In the genomic region with DNA sequence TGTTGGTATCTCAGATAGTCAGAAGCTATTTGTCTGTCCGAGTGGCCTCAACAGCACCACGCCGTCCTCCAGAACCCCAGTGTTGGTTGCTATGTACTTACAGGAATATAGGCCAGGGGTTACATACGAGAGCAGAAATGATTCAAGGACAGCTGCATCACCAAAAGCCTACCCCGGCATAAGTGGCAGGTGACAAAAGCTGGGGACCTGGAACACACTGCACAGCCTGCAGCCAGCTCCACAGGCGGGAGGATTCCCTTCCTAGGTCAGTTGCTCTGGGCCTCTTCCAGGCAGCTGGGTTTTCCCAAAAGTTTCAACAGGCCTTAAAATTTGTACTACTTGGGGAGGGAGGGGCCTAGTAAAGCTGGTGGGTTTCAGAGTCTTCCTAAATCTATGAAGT, we compare ENCODE assay signal across 16 mouse cellular contexts. TPM values are rescaled to one million over a fixed set of nuclear protein-coding genes. Genes with fewer than 3 reads are reported as not detected.
A peak's percentile ranks its signal among the peaks of the same experiment; 100 is the strongest.
DNase-seq lines count a peak whose midpoint lies in the region; ATAC-seq lines count a peak whose summit lies in the region.
"Had no signal": no experiment of that assay in that cellular context is flagged by ENCODE, and none has a peak within 500 bp of the region (broad histone marks: within the 10 kb centered on the region; RNA-seq: fewer than 3 reads in every experiment).

No protein-coding gene starts in this region.

- H3K4me2 ChIP-seq in midbrain, embryonic 12.5 days (replicated peaks) = no peak overlapping the region
- H3K4me2 ChIP-seq in midbrain, embryonic 16.5 days (ENCODE audit: low read length) = no peak overlapping the region
- no peak overlapping the region for H3K4me2 ChIP-seq in heart, embryonic 16.5 days (ENCODE audit: low read depth, low read length)
- no peak overlapping the region for H3K4me2 ChIP-seq in intestine, embryonic 15.5 days (replicated peaks)
- H3K4me2 ChIP-seq in neural tube, embryonic 15.5 days = no peak overlapping the region
- H3K4me2 ChIP-seq: limb, embryonic 12.5 days; midbrain, embryonic 13.5 days had no signal

- DNase-seq in gastrocnemius, postnatal 14 days = peak; percentile 38
- DNase-seq in gastrocnemius, postnatal 25 days = no peak
- DNase-seq: adrenal gland, postnatal 10 days; cerebellum, postnatal 14 days; kidney, postnatal 14 days; layer of hippocampus, postnatal 36 days; thymus, postnatal 4 days had no signal

- no peaks in the 10 kb centered on the region for H3K9me3 ChIP-seq in midbrain, embryonic 12.5 days
- H3K9me3 ChIP-seq in midbrain, embryonic 16.5 days (replicated peaks; ENCODE audit: control insufficient read depth, low read length, poor library complexity, severe bottlenecking) = no peaks in the 10 kb centered on the region
- H3K9me3 ChIP-seq in heart, embryonic 16.5 days (replicated peaks; ENCODE audit: control insufficient read depth, low read length) = no peaks in the 10 kb centered on the region
- no peaks in the 10 kb centered on the region for H3K9me3 ChIP-seq in intestine, embryonic 15.5 days
- no peaks in the 10 kb centered on the region for H3K9me3 ChIP-seq in neural tube, embryonic 15.5 days (replicated peaks)
- H3K9me3 ChIP-seq: embryonic facial prominence, embryonic 10.5 days; limb, embryonic 12.5 days; midbrain, embryonic 13.5 days had no signal

- 92% methylated on average over 6 of the region's 6 CpGs for WGBS in midbrain, embryonic 12.5 days
- WGBS in midbrain, embryonic 16.5 days = 90% methylated on average over 6 of the region's 6 CpGs
- WGBS in heart, embryonic 16.5 days = 54% methylated on average over 6 of the region's 6 CpGs
- WGBS in intestine, embryonic 15.5 days = 81% methylated on average over 6 of the region's 6 CpGs
- 97% methylated on average over 6 of the region's 6 CpGs for WGBS in neural tube, embryonic 15.5 days

- intact Hi-C loops in gastrocnemius, postnatal 14 days (cut with DNase I; ENCODE audit: low total_unique reads) = no loop called here

- H3K4me1 ChIP-seq in midbrain, embryonic 12.5 days = peaks cover 31% of the 10 kb centered on the region
- peaks cover 18% of the 10 kb centered on the region for H3K4me1 ChIP-seq in midbrain, embryonic 16.5 days (ENCODE audit: control insufficient read depth, insufficient read depth, low read length)
- H3K4me1 ChIP-seq in heart, embryonic 16.5 days (ENCODE audit: control insufficient read depth, insufficient read depth, low read length) = peaks cover 73% of the 10 kb centered on the region
- peaks cover 13% of the 10 kb centered on the region for H3K4me1 ChIP-seq in intestine, embryonic 15.5 days (replicated peaks)
- peaks cover 46% of the 10 kb centered on the region for H3K4me1 ChIP-seq in neural tube, embryonic 15.5 days

- peaks cover 34% of the 10 kb centered on the region for H3K36me3 ChIP-seq in midbrain, embryonic 12.5 days
- no peaks in the 10 kb centered on the region for H3K36me3 ChIP-seq in midbrain, embryonic 16.5 days (ENCODE audit: control insufficient read depth, insufficient read depth, low read length)
- H3K36me3 ChIP-seq in heart, embryonic 16.5 days (ENCODE audit: control insufficient read depth, insufficient read depth) = no peaks in the 10 kb centered on the region; the same call in 1 of the 2 replicates
- H3K36me3 ChIP-seq in intestine, embryonic 15.5 days = no peaks in the 10 kb centered on the region
- H3K36me3 ChIP-seq in neural tube, embryonic 15.5 days = peaks cover 7% of the 10 kb centered on the region; the same call in 1 of the 2 replicates

- H3K4me3 ChIP-seq in midbrain, embryonic 12.5 days = no peak overlapping the region
- H3K4me3 ChIP-seq in midbrain, embryonic 16.5 days (ENCODE audit: low read depth, low read length) = no peak overlapping the region
- H3K4me3 ChIP-seq in heart, embryonic 16.5 days (ENCODE audit: low read length) = no peak overlapping the region
- no peak overlapping the region for H3K4me3 ChIP-seq in intestine, embryonic 15.5 days (replicated peaks)
- H3K4me3 ChIP-seq in neural tube, embryonic 15.5 days (replicated peaks) = no peak overlapping the region
- H3K4me3 ChIP-seq: embryonic facial prominence, embryonic 10.5 days; limb, embryonic 12.5 days; midbrain, embryonic 13.5 days had no signal

- H3K27me3 ChIP-seq in midbrain, embryonic 12.5 days = no peaks in the 10 kb centered on the region
- H3K27me3 ChIP-seq in midbrain, embryonic 16.5 days (ENCODE audit: control insufficient read depth, insufficient read depth, low read depth, low read length) = no peaks in the 10 kb centered on the region
- H3K27me3 ChIP-seq in heart, embryonic 16.5 days (ENCODE audit: control insufficient read depth, insufficient read depth, low read length) = no peaks in the 10 kb centered on the region
- H3K27me3 ChIP-seq in intestine, embryonic 15.5 days (replicated peaks) = no peaks in the 10 kb centered on the region
- H3K27me3 ChIP-seq in neural tube, embryonic 15.5 days (replicated peaks) = no peaks in the 10 kb centered on the region
- H3K27me3 ChIP-seq: limb, embryonic 12.5 days; midbrain, embryonic 13.5 days had no signal

- no peak for ATAC-seq in midbrain, embryonic 12.5 days (ENCODE audit: low FRiP score, low read depth)
- no peak for ATAC-seq in midbrain, embryonic 16.5 days
- ATAC-seq in heart, embryonic 16.5 days (replicated peaks; ENCODE audit: extremely low read depth, insufficient read depth, low FRiP score) = no peak
- no peak for ATAC-seq in intestine, embryonic 15.5 days
- ATAC-seq in neural tube, embryonic 15.5 days (ENCODE audit: low FRiP score) = no peak
- ATAC-seq: intestine, embryonic 16.5 days; midbrain, embryonic 13.5 days had no signal

- 0 out of 2 replicates have a peak overlapping the region, but pooled peaks have one; percentile 0 for H3K9ac ChIP-seq in midbrain, embryonic 12.5 days (replicated peaks)
- H3K9ac ChIP-seq in midbrain, embryonic 16.5 days (ENCODE audit: low read depth, low read length) = no peak overlapping the region
- H3K9ac ChIP-seq in heart, embryonic 16.5 days (ENCODE audit: low read length) = 0 out of 2 replicates have a peak overlapping the region, but pooled peaks have one; percentile 2
- no peak overlapping the region for H3K9ac ChIP-seq in intestine, embryonic 15.5 days
- H3K9ac ChIP-seq in neural tube, embryonic 15.5 days (replicated peaks) = no peak overlapping the region
- H3K9ac ChIP-seq: limb, embryonic 12.5 days; midbrain, embryonic 13.5 days had no signal

- H3K27ac ChIP-seq in midbrain, embryonic 12.5 days (replicated peaks) = no peak overlapping the region
- no peak overlapping the region for H3K27ac ChIP-seq in midbrain, embryonic 16.5 days (ENCODE audit: low read length)
- H3K27ac ChIP-seq in heart, embryonic 16.5 days (ENCODE audit: low read length) = peak overlapping the region; percentile 47
- no peak overlapping the region for H3K27ac ChIP-seq in intestine, embryonic 15.5 days
- no peak overlapping the region for H3K27ac ChIP-seq in neural tube, embryonic 15.5 days (replicated peaks)
- H3K27ac ChIP-seq: embryonic facial prominence, embryonic 10.5 days; limb, embryonic 12.5 days; midbrain, embryonic 13.5 days had no signal

RNA-seq across cellular contexts. Expression of gene Get4, which starts 3.7 kb away (rescaled TPM):
- 10 to 100 TPM; 36.2 to 39.8 TPM for total RNA-seq in gastrocnemius, postnatal 14 days (2021)
- total RNA-seq in gastrocnemius, postnatal 25 days (2021) = 10 to 100 TPM; 28.7 to 30.3 TPM
- 130 and 132 TPM in 2 replicates for polyA plus RNA-seq in midbrain, embryonic 12.5 days (2016; fragmentation: Nextera tagmentation; extraction: Ambion mirVana)
- 115 and 122 TPM in 2 replicates for polyA plus RNA-seq in midbrain, embryonic 16.5 days (2015; fragmentation: Nextera tagmentation; extraction: Ambion mirVana)
- polyA plus RNA-seq in heart, embryonic 16.5 days (2015; fragmentation: Nextera tagmentation; extraction: Ambion mirVana) = 141 and 145 TPM in 2 replicates
- polyA plus RNA-seq in intestine, embryonic 15.5 days (2015; fragmentation: Nextera tagmentation; extraction: Ambion mirVana) = 147 and 148 TPM in 2 replicates
- 119 and 126 TPM in 2 replicates for polyA plus RNA-seq in neural tube, embryonic 15.5 days (2015; fragmentation: Nextera tagmentation; extraction: Ambion mirVana)

RNA-seq across cellular contexts. Expression of gene Sun1, which starts 55.3 kb away (rescaled TPM):
- 10 to 100 TPM; 31.0 to 33.2 TPM for total RNA-seq in gastrocnemius, postnatal 14 days (2021)
- total RNA-seq in gastrocnemius, postnatal 25 days (2021) = 10 to 100 TPM; 33.2 to 35.6 TPM
- 48.1 and 53.1 TPM in 2 replicates for polyA plus RNA-seq in midbrain, embryonic 12.5 days (2016; fragmentation: Nextera tagmentation; extraction: Ambion mirVana)
- polyA plus RNA-seq in midbrain, embryonic 16.5 days (2015; fragmentation: Nextera tagmentation; extraction: Ambion mirVana) = 47.4 and 48.5 TPM in 2 replicates
- 35.7 and 41.5 TPM in 2 replicates for polyA plus RNA-seq in heart, embryonic 16.5 days (2015; fragmentation: Nextera tagmentation; extraction: Ambion mirVana)
- 39.8 and 41.2 TPM in 2 replicates for polyA plus RNA-seq in intestine, embryonic 15.5 days (2015; fragmentation: Nextera tagmentation; extraction: Ambion mirVana)
- polyA plus RNA-seq in neural tube, embryonic 15.5 days (2015; fragmentation: Nextera tagmentation; extraction: Ambion mirVana) = 41.7 and 42.1 TPM in 2 replicates

Comparison
In these comparisons a context has a peak if more than half of its experiments do, and no peak if none do; other contexts are left out.
1. H3K9ac ChIP-seq: peak in midbrain, embryonic 12.5 days (single experiment) and heart, embryonic 16.5 days (single experiment); none in midbrain, embryonic 16.5 days (single experiment), intestine, embryonic 15.5 days (single experiment) and neural tube, embryonic 15.5 days (single experiment).